Mouse (Mus musculus) embryonic facial prominence, embryonic 15.5 days (tissue): ENCODE data around the gene Vtn. TPM values are rescaled to one million over a fixed set of nuclear protein-coding genes. Genes with fewer than 3 reads are reported as not detected.
A peak's percentile ranks its signal among the peaks of the same experiment; 100 is the strongest.

ENCODE experiments used
- ATAC-seq: fragments of 200-750 bp; cut with Nextera tagmentation; 2 replicates; pipeline ENCODE4 v1.8.0; 2017; ENCODE audit warnings: low read depth, moderate TSS enrichment; ENCODE audit not compliant: insufficient number of reproducible peaks, low FRiP score, low TSS enrichment
- H3K27ac ChIP-seq: fragments of 300-500 bp; sonication (generic); replicated peaks from 2 replicates; pipeline ENCODE4 v1.5.1; 2015; ENCODE audit warnings: mild to moderate bottlenecking, inconsistent platforms
- H3K27me3 ChIP-seq: fragments of 300-500 bp; sonication (generic); 2 replicates; pipeline ENCODE4 v1.6.1; 2015; ENCODE audit warnings: inconsistent platforms
- H3K36me3 ChIP-seq: fragments of 300-500 bp; sonication (generic); 2 replicates; pipeline ENCODE4 v1.6.1; 2015; ENCODE audit warnings: mild to moderate bottlenecking, inconsistent platforms
- H3K4me1 ChIP-seq: fragments of 300-500 bp; sonication (generic); 2 replicates; pipeline ENCODE4 v1.6.1; 2015; ENCODE audit warnings: inconsistent platforms
- H3K4me2 ChIP-seq: fragments of 300-500 bp; sonication (generic); replicated peaks from 2 replicates; pipeline ENCODE4 v1.6.1; 2015; ENCODE audit warnings: mild to moderate bottlenecking, inconsistent platforms
- H3K4me3 ChIP-seq: fragments of 300-500 bp; sonication (generic); replicated peaks from 2 replicates; pipeline ENCODE4 v1.5.1; 2015; ENCODE audit warnings: mild to moderate bottlenecking, inconsistent platforms
- H3K9ac ChIP-seq: fragments of 300-500 bp; sonication (generic); 2 replicates; pipeline ENCODE4 v1.6.1; 2015; ENCODE audit warnings: inconsistent platforms
- H3K9me3 ChIP-seq: fragments of 300-500 bp; sonication (generic); replicated peaks from 2 replicates; pipeline ENCODE4 v1.6.1; 2016; ENCODE audit warnings: inconsistent platforms
- WGBS: fragments of 180-500 bp; shearing (Covaris S2); methylation state at CpG from one replicate; pipeline ENCODE4 v1.1.7; 2015; 5-methylcytosine and 5-hydroxymethylcytosine counted together
- polyA plus RNA-seq: library from polyadenylated mRNA; unstranded; fragments of >200 nt; fragmentation: Nextera tagmentation; extraction: Ambion mirVana; gene quantifications from 2 replicates; pipeline ENCODE4 v1.2.1, GENCODE M21; 2015

The Vtn gene
- 2.0 and 4.4 TPM in 2 replicates for polyA plus RNA-seq

DNA sequence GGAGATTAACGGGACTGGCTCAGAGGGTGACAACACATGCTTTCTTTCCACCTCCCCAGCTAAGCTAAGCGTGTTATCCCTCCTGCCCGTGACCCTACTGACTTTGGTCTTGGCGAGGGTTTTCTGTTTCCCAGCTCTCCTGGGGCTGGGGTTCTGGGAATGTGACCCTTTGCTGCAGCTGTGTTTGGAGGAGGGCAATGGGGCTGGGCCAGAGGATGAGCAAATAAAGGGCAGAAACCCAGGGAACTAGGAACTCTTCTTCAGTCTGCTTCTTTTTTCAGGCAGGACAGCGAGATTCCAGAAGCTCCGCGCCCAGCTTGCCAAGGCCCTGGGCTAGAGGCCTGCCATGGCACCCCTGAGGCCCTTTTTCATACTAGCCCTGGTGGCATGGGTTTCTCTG is at the start of gene Vtn:
TSS of gene Vtn (plus strand) at position 88 of the 400 bp plus-strand sequence.
- H3K9ac ChIP-seq = 0 out of 2 replicates have a peak within 1 kb of the TSS, but pooled peaks have one; percentile 7
- peaks cover 57% of the 10 kb centered on the region for H3K27me3 ChIP-seq
- no peaks in the 10 kb centered on the region for H3K9me3 ChIP-seq
- no peak for ATAC-seq
- H3K36me3 ChIP-seq = no peaks in the 10 kb centered on the region
- peaks cover 18% of the 10 kb centered on the region for H3K4me1 ChIP-seq
- peak within 1 kb of the TSS; percentile 53 for H3K4me3 ChIP-seq
- peak within 1 kb of the TSS; percentile 93 for H3K4me2 ChIP-seq
- no peak within 1 kb of the TSS; the same call in 1 of the 2 replicates for H3K27ac ChIP-seq
- 51% methylated on average over 7 of the region's 7 CpGs for WGBS

DNA sequence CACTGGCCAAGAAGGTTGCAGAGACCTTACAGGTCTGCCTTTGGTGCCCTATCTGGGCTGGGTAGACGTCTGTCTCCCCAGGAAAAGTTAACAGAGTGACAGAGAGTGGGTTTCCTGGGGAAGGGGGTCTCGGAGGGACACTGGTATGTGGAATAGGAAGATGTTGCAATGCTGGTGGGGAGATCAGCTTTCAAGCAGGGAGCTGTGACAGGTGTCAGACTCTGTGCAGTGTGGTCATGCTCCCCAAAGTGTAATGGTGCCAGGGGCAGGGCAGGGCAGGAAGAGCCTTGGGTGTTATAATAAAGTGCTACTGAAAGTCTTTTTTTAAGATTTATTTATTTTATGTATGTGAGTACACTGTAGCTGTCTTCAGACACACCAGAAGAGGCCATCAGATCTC is 48.6 kb upstream of the Vtn start:
- Histone ChIP-seq H3K4me3 (no peak overlapping the region), H3K9ac (no peak overlapping the region), H3K27ac (no peak overlapping the region), H3K4me1 (no peaks in the 10 kb centered on the region), H3K27me3 (0 out of 2 replicates have a peak, but pooled peaks cover 5% of the 10 kb centered on the region), H3K9me3 (no peaks in the 10 kb centered on the region), H3K4me2 (no peak overlapping the region), H3K36me3 (no peaks in the 10 kb centered on the region)
- 26% methylated on average over 2 of the region's 2 CpGs for WGBS
- no peak for ATAC-seq

DNA sequence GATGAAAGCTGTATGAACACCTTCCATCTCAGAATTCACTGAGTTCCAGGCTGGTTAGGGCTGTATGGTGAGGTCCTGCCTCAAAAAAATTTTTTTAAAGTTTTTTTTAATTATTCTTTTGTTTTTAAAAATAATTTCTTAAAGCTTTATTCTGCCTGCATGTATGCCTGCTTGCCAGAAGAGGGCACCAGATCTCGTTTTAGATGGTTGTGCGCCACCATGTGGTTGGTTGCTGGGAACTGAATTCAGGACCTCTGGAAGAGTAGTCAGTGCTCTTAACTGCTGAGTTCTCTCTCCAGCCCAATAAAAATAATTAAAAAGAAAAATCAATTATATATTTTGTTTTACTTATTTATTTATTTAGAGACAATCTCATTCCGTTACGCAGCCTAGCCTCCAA is 45.2 kb upstream of the Vtn start:
- H3K36me3 ChIP-seq = no peaks in the 10 kb centered on the region
- 12% methylated on average over 4 of the region's 4 CpGs for WGBS
- ATAC-seq = no peak
- no peak overlapping the region for H3K4me3 ChIP-seq
- H3K9ac ChIP-seq = no peak overlapping the region
- no peaks in the 10 kb centered on the region for H3K9me3 ChIP-seq
- H3K27ac ChIP-seq = no peak overlapping the region
- H3K4me1 ChIP-seq = no peaks in the 10 kb centered on the region
- no peak overlapping the region for H3K4me2 ChIP-seq
- H3K27me3 ChIP-seq = 0 out of 2 replicates have a peak, but pooled peaks cover 5% of the 10 kb centered on the region

DNA sequence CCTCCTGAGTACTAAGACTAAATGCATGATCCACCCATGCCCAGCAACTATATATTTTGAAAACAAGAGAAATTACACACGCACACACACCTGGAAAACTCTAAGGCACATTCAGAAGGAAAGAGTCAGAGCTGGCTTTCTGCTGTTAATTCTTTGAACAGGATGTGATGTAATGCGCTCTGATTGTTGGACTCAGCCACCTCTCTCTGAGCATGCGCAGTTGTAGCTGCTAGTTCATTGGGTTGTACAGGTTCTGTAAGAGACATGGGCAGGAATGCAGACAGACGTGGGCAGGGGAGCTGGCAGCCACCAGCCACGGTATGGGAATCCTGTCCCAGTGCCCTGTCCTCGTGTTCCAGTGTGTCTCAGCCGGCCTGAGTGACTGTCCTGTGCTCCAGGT is 44.6 kb upstream of the Vtn start:
- no peaks in the 10 kb centered on the region for H3K4me1 ChIP-seq
- H3K9ac ChIP-seq = no peak overlapping the region
- no peak overlapping the region for H3K4me2 ChIP-seq
- 73% methylated on average over 7 of the region's 7 CpGs for WGBS
- peak; percentile 7; the same call in 1 of the 2 replicates for ATAC-seq
- no peak overlapping the region for H3K27ac ChIP-seq
- no peak overlapping the region for H3K4me3 ChIP-seq
- H3K36me3 ChIP-seq = no peaks in the 10 kb centered on the region
- H3K27me3 ChIP-seq = 0 out of 2 replicates have a peak, but pooled peaks cover 5% of the 10 kb centered on the region
- H3K9me3 ChIP-seq = no peaks in the 10 kb centered on the region

DNA sequence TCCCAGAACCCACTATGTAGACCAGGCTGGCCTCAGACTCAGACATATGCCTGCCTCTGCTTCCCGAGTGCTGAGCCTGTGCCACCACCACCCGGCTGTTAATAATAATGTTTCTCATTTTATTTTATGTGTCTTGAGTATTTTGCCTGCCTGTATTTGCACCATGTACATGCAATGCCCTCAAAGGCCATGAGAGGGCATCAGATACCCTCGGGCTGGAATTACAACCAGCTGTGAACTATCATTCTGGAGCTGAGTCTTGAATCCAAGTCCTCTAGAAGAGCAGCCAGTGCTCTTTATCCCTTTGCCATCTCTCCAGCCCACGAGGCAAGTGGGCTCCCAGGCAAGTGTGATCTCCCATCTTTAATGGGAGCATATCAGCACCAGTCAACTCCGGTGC is 43.6 kb upstream of the Vtn start:
- ATAC-seq = no peak
- Histone ChIP-seq H3K4me2 (no peak overlapping the region), H3K4me3 (no peak overlapping the region), H3K27ac (no peak overlapping the region), H3K4me1 (no peaks in the 10 kb centered on the region), H3K9me3 (no peaks in the 10 kb centered on the region), H3K27me3 (0 out of 2 replicates have a peak, but pooled peaks cover 3% of the 10 kb centered on the region), H3K9ac (no peak overlapping the region), H3K36me3 (no peaks in the 10 kb centered on the region)
- 41% methylated on average over 5 of the region's 5 CpGs for WGBS

DNA sequence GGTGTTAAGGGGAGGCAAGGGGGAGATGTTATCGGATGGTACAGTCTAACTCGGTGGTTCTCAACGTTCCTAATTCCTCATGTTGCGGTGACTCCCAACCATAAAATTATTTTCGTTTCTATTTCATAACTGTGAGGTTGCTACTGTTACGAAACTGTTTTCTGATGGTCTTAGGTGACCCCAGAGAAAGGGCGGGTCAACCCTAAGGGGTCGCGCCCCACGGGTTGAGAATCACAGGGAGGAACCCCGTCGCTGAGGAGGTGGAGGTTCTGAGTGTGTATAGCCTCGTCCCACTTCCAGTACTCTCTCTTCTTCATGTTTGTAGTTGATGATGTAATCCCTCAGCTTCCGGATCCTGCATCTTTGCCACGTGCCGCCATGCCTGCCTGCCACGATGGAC is 40.2 kb upstream of the Vtn start:
- WGBS = 82% methylated on average over 17 of the region's 17 CpGs
- no peak for ATAC-seq
- H3K4me3 ChIP-seq = no peak overlapping the region
- no peak overlapping the region for H3K9ac ChIP-seq
- no peaks in the 10 kb centered on the region for H3K36me3 ChIP-seq
- H3K9me3 ChIP-seq = no peaks in the 10 kb centered on the region
- H3K27ac ChIP-seq = no peak overlapping the region
- no peaks in the 10 kb centered on the region for H3K27me3 ChIP-seq
- no peaks in the 10 kb centered on the region for H3K4me1 ChIP-seq
- no peak overlapping the region for H3K4me2 ChIP-seq

DNA sequence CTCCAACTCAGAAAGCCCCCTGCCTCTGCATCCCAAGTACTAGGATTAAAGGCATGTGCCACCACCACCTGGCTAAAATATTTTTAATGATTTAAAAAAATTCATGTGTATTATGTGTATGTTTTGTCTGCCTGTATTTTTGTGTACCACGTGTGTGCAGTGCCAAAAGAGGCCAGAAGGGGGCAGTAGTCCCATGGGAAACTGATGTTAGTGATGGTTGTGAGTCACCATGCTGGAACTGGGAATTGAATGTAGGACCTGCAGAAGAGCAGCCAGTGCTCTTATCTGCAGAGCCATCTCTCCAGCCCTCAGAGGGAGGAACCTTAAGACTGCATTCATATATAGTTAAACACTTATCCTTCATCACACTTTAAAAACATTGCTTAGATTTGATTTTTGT is 37.0 kb upstream of the Vtn start:
- H3K4me3 ChIP-seq = no peak overlapping the region
- no peak overlapping the region for H3K27ac ChIP-seq
- no peak overlapping the region for H3K4me2 ChIP-seq
- no peaks in the 10 kb centered on the region for H3K27me3 ChIP-seq
- ATAC-seq = no peak
- H3K9me3 ChIP-seq = no peaks in the 10 kb centered on the region
- no peaks in the 10 kb centered on the region for H3K36me3 ChIP-seq
- H3K4me1 ChIP-seq = peaks cover 14% of the 10 kb centered on the region
- no peak overlapping the region for H3K9ac ChIP-seq
- 77% methylated on average over 1 of the region's 1 CpGs for WGBS

DNA sequence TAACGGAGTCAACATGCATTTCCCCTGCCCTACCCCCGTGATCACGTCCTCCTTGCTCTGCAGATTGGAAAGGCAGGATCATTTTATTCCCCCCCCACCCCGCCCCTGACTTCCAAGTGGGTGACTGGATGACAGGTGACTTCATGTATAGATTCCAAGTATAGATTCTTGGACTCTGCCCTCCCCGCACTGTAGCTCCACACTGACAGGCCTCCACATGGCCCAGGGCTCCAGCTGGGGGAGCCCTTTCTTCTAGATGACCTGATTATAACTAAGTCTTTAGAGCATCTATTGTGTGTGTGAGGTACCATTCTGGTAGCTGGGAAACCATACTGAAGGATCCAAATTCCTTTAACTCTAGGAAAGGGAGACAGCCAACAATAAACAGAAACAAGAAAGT is 36.2 kb upstream of the Vtn start:
- Histone ChIP-seq H3K4me2 (no peak overlapping the region), H3K9me3 (no peaks in the 10 kb centered on the region), H3K4me3 (no peak overlapping the region), H3K36me3 (no peaks in the 10 kb centered on the region), H3K4me1 (peaks cover 17% of the 10 kb centered on the region), H3K27ac (no peak overlapping the region), H3K27me3 (no peaks in the 10 kb centered on the region), H3K9ac (no peak overlapping the region)
- 78% methylated on average over 5 of the region's 5 CpGs for WGBS
- no peak for ATAC-seq

DNA sequence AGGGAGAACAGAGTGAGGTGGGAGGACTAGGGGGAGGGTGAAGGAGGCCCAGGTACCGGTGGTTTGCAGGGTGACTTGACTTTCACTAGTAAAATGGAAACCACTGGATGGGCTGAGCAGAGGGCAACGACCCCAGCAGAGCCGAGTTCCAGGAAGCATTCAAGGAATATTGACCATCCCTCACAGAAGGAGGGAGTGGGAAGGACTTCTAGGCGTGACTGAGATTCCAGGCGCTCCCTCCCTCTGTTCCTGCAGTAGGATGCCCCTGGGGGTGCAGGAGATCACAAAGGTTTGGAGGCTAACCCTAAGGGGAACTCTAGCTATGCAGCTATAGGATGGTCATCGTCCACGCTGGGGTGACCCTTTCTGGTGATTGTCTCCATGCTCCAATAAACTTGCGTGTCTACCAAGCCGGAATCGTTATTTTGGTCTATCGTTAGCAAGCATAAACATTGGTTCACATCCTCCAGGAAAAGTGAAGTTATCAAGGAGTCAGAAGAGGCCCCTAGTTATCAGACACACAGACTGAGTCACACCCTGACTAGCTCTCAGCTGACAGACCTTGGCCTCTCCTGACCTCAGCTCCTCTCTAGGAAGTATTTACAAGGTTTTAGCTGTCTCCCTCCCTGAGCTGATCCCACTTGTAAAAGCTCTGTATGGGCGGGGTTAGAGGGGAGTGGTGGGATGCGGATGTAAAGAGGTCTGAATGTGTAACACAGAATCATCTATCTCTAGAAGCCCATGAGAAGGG is 35.4 kb upstream of the Vtn start:
- H3K9ac ChIP-seq = no peak overlapping the region
- 65% methylated on average over 13 of the region's 13 CpGs for WGBS
- no peak overlapping the region for H3K27ac ChIP-seq
- H3K4me2 ChIP-seq = no peak overlapping the region
- no peaks in the 10 kb centered on the region for H3K27me3 ChIP-seq
- H3K4me1 ChIP-seq = peaks cover 17% of the 10 kb centered on the region
- H3K36me3 ChIP-seq = no peaks in the 10 kb centered on the region
- H3K4me3 ChIP-seq = no peak overlapping the region
- ATAC-seq = no peak
- H3K9me3 ChIP-seq = no peaks in the 10 kb centered on the region

DNA sequence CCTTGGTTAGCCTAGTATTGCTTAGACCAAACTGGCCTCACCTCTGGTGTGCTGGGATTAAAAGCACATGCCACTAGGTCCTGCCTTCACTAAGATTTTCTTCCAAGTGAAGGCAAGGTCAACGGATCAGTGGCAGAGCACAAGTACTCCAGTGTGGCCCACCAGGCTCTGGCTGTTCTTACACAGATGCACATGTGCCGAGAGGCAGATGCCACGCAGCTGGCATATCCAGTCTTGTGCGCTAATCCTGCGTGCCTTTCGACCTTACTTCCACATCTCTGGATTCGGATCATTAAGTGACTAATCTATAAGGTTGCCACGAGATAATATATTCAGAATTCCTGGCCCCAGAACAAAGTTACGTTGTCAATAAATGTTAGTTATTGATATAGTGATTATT is 33.8 kb upstream of the Vtn start:
- Histone ChIP-seq H3K4me2 (peak overlapping the region; percentile 88), H3K27ac (peak overlapping the region; percentile 96)
- no peak for ATAC-seq

DNA sequence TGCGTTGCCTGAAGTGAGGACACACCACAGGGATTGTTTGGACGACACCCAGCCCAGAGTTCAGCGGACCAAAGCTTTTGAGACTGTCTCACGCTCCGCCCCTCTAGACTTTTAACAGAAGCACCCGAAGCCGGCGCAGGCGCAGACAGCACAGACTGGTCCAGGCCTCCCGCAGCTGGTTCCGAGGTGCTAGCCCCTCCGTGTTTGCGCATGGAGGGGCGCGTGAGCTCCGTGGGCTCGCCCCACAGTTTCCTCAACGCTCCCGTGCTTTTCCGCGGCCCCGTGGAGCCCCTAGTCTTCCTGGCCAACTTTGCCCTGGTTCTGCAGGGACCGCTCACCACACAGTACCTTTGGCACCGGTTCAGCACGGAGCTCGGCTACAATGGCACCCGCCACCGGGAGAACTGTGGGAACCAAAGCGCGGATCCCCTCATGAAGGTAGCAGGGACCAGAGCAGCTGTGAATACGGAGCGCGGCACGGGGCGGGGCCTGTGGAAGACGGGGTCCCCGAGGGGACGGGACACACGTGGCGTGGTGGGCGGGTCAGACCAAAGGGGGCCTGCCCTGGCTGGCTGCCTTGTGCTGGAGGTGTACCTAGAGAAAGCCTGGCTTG is 33.2 kb upstream of the Vtn start, which contains the start of gene Slc46a1:
TSS of gene Slc46a1 (plus strand) at position 130 of the 613 bp plus-strand sequence.
- under 1% methylated on average over 41 of the region's 41 CpGs for WGBS
- no peaks in the 10 kb centered on the region for H3K27me3 ChIP-seq
- ATAC-seq = peak; percentile 93

More for the DNA sequence above, 33.8 kb upstream of the Vtn start:
- no peaks in the 10 kb centered on the region for H3K9me3 ChIP-seq
- H3K4me1 ChIP-seq = peaks cover 17% of the 10 kb centered on the region
- 20% methylated on average over 9 of the region's 9 CpGs for WGBS
- peak overlapping the region; percentile 75 for H3K4me3 ChIP-seq
- no peaks in the 10 kb centered on the region for H3K27me3 ChIP-seq
- no peaks in the 10 kb centered on the region for H3K36me3 ChIP-seq
- peak overlapping the region; percentile 84; the same call in 1 of the 2 replicates for H3K9ac ChIP-seq

More for the DNA sequence above, 33.2 kb upstream of the Vtn start, which contains the start of gene Slc46a1:
- H3K27ac ChIP-seq = peak within 1 kb of the TSS; percentile 96
- peak within 1 kb of the TSS; percentile 88 for H3K4me2 ChIP-seq
- no peaks in the 10 kb centered on the region for H3K36me3 ChIP-seq
- peaks cover 17% of the 10 kb centered on the region for H3K4me1 ChIP-seq
- H3K9ac ChIP-seq = peak within 1 kb of the TSS; percentile 84
- no peaks in the 10 kb centered on the region for H3K9me3 ChIP-seq
- H3K4me3 ChIP-seq = peak within 1 kb of the TSS; percentile 75
